Mouse (Mus musculus) testis, adult 2 months (tissue): Measurements from ENCODE around the gene Rwdd4a. TPM values are rescaled to one million over a fixed set of nuclear protein-coding genes. Genes with fewer than 3 reads are reported as not detected.

Source experiments
- H3K27ac ChIP-seq: fragments of 200-500 bp; 2 replicates; pipeline ENCODE4 v1.5.1; 2012; ENCODE audit warnings: low read depth, low read length; ENCODE audit not compliant: control insufficient read depth, insufficient read depth
- H3K27me3 ChIP-seq: fragments of 200-500 bp; 2 replicates; pipeline ENCODE4 v1.6.1; 2012; ENCODE audit warnings: mild to moderate bottlenecking, low read length, moderate library complexity; ENCODE audit not compliant: control insufficient read depth, insufficient read depth
- H3K36me3 ChIP-seq: fragments of 200-500 bp; 2 replicates; pipeline ENCODE4 v1.6.1; 2012; ENCODE audit warnings: mild to moderate bottlenecking, low read length; ENCODE audit not compliant: control insufficient read depth, insufficient read depth
- H3K4me1 ChIP-seq: fragments of 200-500 bp; 2 replicates; pipeline ENCODE4 v1.6.1; 2012; ENCODE audit warnings: low read length; ENCODE audit not compliant: control insufficient read depth, insufficient read depth
- H3K4me3 ChIP-seq: fragments of 200-500 bp; 2 replicates; pipeline ENCODE4 v1.5.1; 2012; ENCODE audit warnings: low read depth, mild to moderate bottlenecking, low read length, moderate library complexity, mixed read lengths; ENCODE audit not compliant: control insufficient read depth
- CTCF ChIP-seq: fragments of 200-500 bp; IDR thresholded peaks from 2 replicates; pipeline ENCODE4 v1.5.1; 2012; ENCODE audit warnings: low read depth, mild to moderate bottlenecking, inconsistent platforms, low read length, moderate library complexity; ENCODE audit not compliant: control insufficient read depth, insufficient read depth, insufficient replicate concordance
- POLR2A ChIP-seq: fragments of 200-500 bp; IDR thresholded peaks from 2 replicates; pipeline ENCODE4 v1.6.1; 2012; ENCODE audit warnings: low read depth, mild to moderate bottlenecking, inconsistent platforms, low read length, moderate library complexity; ENCODE audit not compliant: control insufficient read depth
- polyA plus RNA-seq: library from polyadenylated mRNA; depleted of rRNA; stranded (reverse); fragments of >200 nt; gene quantifications from 2 replicates; pipeline ENCODE4 v1.2.3, GENCODE M21; 2012; rRNA removed

Gene Rwdd4a
- polyA plus RNA-seq, 1 experiment, result 48.0 TPM

DNA sequence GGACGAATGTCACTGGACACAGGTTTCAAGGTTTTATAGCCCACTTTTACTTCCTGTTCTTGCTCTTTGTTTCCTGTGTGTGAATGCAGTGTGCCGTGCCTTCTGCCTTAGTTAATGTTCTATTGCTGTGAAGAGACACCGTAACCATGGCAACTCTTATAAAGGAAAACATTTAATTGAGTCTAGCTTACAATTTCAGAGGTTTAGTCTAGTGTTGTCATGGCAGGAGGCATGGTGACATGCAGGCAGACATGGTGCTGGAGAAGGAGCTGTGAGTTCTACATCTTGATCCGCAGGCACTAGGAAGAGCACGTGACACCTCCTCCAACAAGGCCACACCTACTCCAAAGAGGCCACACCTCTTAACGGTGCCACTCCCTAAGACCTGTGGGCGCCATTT, 48.0 kb downstream of the Rwdd4a start:
- Histone ChIP-seq H3K4me3 (peak overlapping the region; percentile 59; the same call in 1 of the 2 replicates), H3K27me3 (no peaks in the 10 kb centered on the region), H3K36me3 (no peaks in the 10 kb centered on the region), H3K4me1 (peaks cover 2% of the 10 kb centered on the region; the same call in 1 of the 2 replicates), H3K27ac (no peak overlapping the region)
- TF ChIP-seq CTCF (no peak), POLR2A (no peak)

DNA sequence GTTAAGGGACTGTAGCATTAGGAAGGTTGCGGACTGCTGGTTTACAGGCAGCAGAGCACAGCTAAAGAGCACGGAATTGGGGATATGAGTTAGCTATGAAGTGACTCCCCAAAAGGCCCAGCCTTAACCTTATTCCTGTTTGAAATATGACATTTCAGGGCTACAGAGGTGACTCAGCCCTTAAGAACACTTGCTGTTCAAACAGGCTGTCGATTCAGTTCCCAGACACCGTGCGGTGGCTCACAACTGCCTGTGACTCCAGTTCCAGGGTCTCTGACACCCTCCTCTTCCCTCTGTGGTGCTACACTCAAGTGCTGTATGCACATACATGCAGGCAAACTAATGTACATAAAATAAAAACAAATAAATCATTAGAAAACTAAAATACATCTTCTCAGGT, 55.2 kb downstream of the Rwdd4a start:
- Histone ChIP-seq H3K4me1 (no peaks in the 10 kb centered on the region), H3K36me3 (no peaks in the 10 kb centered on the region), H3K27ac (no peak overlapping the region), H3K4me3 (no peak overlapping the region), H3K27me3 (no peaks in the 10 kb centered on the region)
- TF ChIP-seq POLR2A, result no peak
- TF ChIP-seq CTCF, result no peak

DNA sequence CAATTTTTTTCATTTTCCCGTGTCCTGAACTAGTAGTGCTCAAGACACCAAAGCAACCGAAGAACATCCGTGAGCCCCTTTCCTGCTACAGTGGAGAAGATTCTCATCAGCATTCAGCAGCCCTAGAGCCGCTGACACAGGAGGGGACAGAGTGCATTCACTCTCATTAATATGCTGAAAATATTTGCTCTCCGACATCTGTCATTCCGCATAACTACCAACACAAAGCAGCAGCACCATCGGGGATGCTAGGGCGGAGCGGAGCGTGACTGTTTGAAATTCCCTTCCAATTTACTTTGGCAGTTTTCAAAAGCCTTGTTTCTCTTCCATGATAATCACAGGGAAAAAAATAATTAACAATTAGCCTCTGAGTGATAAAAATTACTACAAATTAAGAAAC, 56.9 kb downstream of the Rwdd4a start:
- TF ChIP-seq POLR2A (no peak), CTCF (no peak)
- no peak overlapping the region for H3K27ac ChIP-seq
- peaks cover 4% of the 10 kb centered on the region; the same call in 1 of the 2 replicates for H3K4me1 ChIP-seq

DNA sequence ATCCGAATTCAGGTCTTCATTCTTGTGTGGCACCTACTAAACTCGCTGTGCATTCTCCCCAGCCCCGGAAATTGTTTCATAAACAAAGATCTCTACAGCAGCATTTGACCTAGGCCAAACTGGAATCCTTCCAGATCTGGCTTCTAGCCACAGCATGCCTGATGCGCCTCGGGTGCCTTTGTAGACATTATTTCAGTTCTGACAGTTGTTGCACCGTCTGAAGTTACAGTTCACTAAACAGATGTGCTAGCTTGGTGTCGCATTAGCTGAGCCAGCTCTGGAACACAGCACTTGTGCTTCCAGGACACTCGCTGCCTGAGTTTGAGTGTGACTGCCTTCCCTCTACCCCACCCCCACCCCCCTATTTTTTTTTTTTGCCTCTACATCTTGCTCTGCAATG, 67.2 kb downstream of the Rwdd4a start:
- H3K36me3 ChIP-seq, result no peaks in the 10 kb centered on the region
- H3K27me3 ChIP-seq, result no peaks in the 10 kb centered on the region
- no peaks in the 10 kb centered on the region for H3K4me1 ChIP-seq
- peak overlapping the region; percentile 86 for H3K4me3 ChIP-seq
- no peak overlapping the region for H3K27ac ChIP-seq
- TF ChIP-seq POLR2A, result no peak
- no peak for TF ChIP-seq CTCF

More for the DNA sequence above, 56.9 kb downstream of the Rwdd4a start:
- Histone ChIP-seq H3K36me3 (no peaks in the 10 kb centered on the region), H3K27me3 (no peaks in the 10 kb centered on the region), H3K4me3 (no peak overlapping the region)

Other genes with a start within 250 kb of the Rwdd4a start
- 8.0 and 8.3 TPM in 2 replicates for gene Stox2, start 87.3 kb upstream of the Rwdd4a start, polyA plus RNA-seq
- gene Trappc11, start 194 bp upstream of the Rwdd4a start, polyA plus RNA-seq, result 15.7 and 17.2 TPM in 2 replicates
- 11.7 and 16.6 TPM in 2 replicates for gene Ing2, start 141.9 kb downstream of the Rwdd4a start, polyA plus RNA-seq
- 39.7 and 40.1 TPM in 2 replicates for gene Cdkn2aip, start 180.3 kb downstream of the Rwdd4a start, polyA plus RNA-seq